8 mouse cellular contexts compared by ENCODE assay signal in the genomic region with DNA sequence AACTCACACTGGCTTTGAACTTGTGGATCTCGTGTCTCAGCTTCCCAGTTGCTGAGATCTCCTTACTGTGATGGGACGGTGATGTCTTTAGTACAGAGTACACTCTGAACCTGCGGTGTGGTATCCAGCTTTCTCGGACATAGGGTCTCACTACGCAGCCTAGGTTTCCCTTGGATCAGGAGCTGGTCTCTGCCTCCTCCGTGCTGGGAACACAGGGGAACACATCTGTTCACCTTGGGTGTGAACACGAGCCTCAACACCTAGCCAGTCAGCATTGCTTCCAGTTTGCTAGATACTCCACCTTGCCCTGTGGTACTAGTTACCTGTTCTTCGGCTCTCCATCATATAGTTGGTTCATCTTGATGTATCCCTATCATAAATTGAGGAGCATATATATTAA. TPM values are rescaled to one million over a fixed set of nuclear protein-coding genes. Genes with fewer than 3 reads are reported as not detected.
DNase-seq lines count a peak whose midpoint lies in the region; ATAC-seq and TF ChIP-seq lines count a peak whose summit lies in the region.

No protein-coding gene starts in this region.

- H3K27ac ChIP-seq in kidney, embryonic 15.5 days: no peak overlapping the region
- no peak overlapping the region for H3K27ac ChIP-seq in embryonic facial prominence, embryonic 13.5 days
- no peak overlapping the region for H3K27ac ChIP-seq in hindbrain, postnatal 0 days
- H3K27ac ChIP-seq in midbrain, embryonic 16.5 days (ENCODE audit: low read length): no peak overlapping the region

- no peak for DNase-seq in kidney, adult 11 months
- DNase-seq in hindbrain, postnatal 0 days (ENCODE audit: low spot score): no peak
- DNase-seq in spleen, postnatal 4 days (ENCODE audit: low spot score in 2 of 2): no peak
- no peak for DNase-seq in spleen, postnatal 36 days (ENCODE audit: low spot score in 2 of 2)
- DNase-seq in kidney, adult 8-10 months: no peak

- peak overlapping the region; percentile 68 for H3K4me2 ChIP-seq in kidney, embryonic 15.5 days
- peak overlapping the region; percentile 62 for H3K4me2 ChIP-seq in embryonic facial prominence, embryonic 13.5 days
- H3K4me2 ChIP-seq in hindbrain, postnatal 0 days (ENCODE audit: low read depth, low read length): peak overlapping the region; percentile 68
- peak overlapping the region; percentile 86 for H3K4me2 ChIP-seq in midbrain, embryonic 16.5 days (ENCODE audit: low read length)

- H3K9ac ChIP-seq in kidney, embryonic 15.5 days: no peak overlapping the region
- no peak overlapping the region for H3K9ac ChIP-seq in embryonic facial prominence, embryonic 13.5 days
- no peak overlapping the region for H3K9ac ChIP-seq in hindbrain, postnatal 0 days (replicated peaks; ENCODE audit: low read length)
- H3K9ac ChIP-seq in midbrain, embryonic 16.5 days (ENCODE audit: low read depth, low read length): 0 out of 2 replicates have a peak overlapping the region, but pooled peaks have one; percentile 86

- ATAC-seq in kidney, embryonic 15.5 days (replicated peaks; ENCODE audit: low FRiP score): no peak
- ATAC-seq in embryonic facial prominence, embryonic 13.5 days (ENCODE audit: insufficient number of reproducible peaks, insufficient read depth, low FRiP score, low TSS enrichment, low read depth): no peak
- no peak for ATAC-seq in hindbrain, postnatal 0 days
- no peak for ATAC-seq in midbrain, embryonic 16.5 days

- peak overlapping the region; percentile 75 for H3K4me3 ChIP-seq in kidney, embryonic 15.5 days (replicated peaks)
- H3K4me3 ChIP-seq in embryonic facial prominence, embryonic 13.5 days: peak overlapping the region; percentile 76
- peak overlapping the region; percentile 44; the same call in 1 of the 2 replicates for H3K4me3 ChIP-seq in hindbrain, postnatal 0 days (ENCODE audit: low read length)
- no peak overlapping the region for H3K4me3 ChIP-seq in midbrain, embryonic 16.5 days (ENCODE audit: low read depth, low read length)

- H3K9me3 ChIP-seq in kidney, embryonic 15.5 days (replicated peaks): no peaks in the 10 kb centered on the region
- H3K9me3 ChIP-seq in embryonic facial prominence, embryonic 13.5 days: no peaks in the 10 kb centered on the region
- H3K9me3 ChIP-seq in hindbrain, postnatal 0 days (ENCODE audit: low read length): no peaks in the 10 kb centered on the region
- no peaks in the 10 kb centered on the region for H3K9me3 ChIP-seq in midbrain, embryonic 16.5 days (replicated peaks; ENCODE audit: control insufficient read depth, low read length, poor library complexity, severe bottlenecking)

- peaks cover 20% of the 10 kb centered on the region for H3K36me3 ChIP-seq in kidney, embryonic 15.5 days
- peaks cover 13% of the 10 kb centered on the region for H3K36me3 ChIP-seq in embryonic facial prominence, embryonic 13.5 days
- H3K36me3 ChIP-seq in hindbrain, postnatal 0 days (ENCODE audit: insufficient read depth, low read length): no peaks in the 10 kb centered on the region
- no peaks in the 10 kb centered on the region for H3K36me3 ChIP-seq in midbrain, embryonic 16.5 days (ENCODE audit: control insufficient read depth, insufficient read depth, low read length)

- no peaks in the 10 kb centered on the region for H3K27me3 ChIP-seq in kidney, embryonic 15.5 days
- no peaks in the 10 kb centered on the region for H3K27me3 ChIP-seq in embryonic facial prominence, embryonic 13.5 days
- no peaks in the 10 kb centered on the region for H3K27me3 ChIP-seq in hindbrain, postnatal 0 days (ENCODE audit: insufficient read depth, low read length)
- no peaks in the 10 kb centered on the region for H3K27me3 ChIP-seq in midbrain, embryonic 16.5 days (ENCODE audit: control insufficient read depth, insufficient read depth, low read depth, low read length)

- H3K4me1 ChIP-seq in kidney, embryonic 15.5 days: peaks cover 8% of the 10 kb centered on the region
- peaks cover 7% of the 10 kb centered on the region for H3K4me1 ChIP-seq in embryonic facial prominence, embryonic 13.5 days
- H3K4me1 ChIP-seq in hindbrain, postnatal 0 days (ENCODE audit: insufficient read depth, low read length): no peaks in the 10 kb centered on the region
- peaks cover 11% of the 10 kb centered on the region for H3K4me1 ChIP-seq in midbrain, embryonic 16.5 days (ENCODE audit: control insufficient read depth, insufficient read depth, low read length)

- WGBS in kidney, embryonic 15.5 days: 92% methylated on average over 8 of the region's 8 CpGs
- WGBS in embryonic facial prominence, embryonic 13.5 days: 91% methylated on average over 8 of the region's 8 CpGs
- WGBS in hindbrain, postnatal 0 days: 94% methylated on average over 8 of the region's 8 CpGs
- WGBS in midbrain, embryonic 16.5 days: 92% methylated on average over 8 of the region's 8 CpGs

- TF ChIP-seq CTCF in hindbrain, postnatal 0 days (IDR thresholded peaks at IDR 0.05; ENCODE audit: low read depth): no peak

RNA-seq across cellular contexts. Expression of a gene that starts 1.1 kb away (rescaled TPM):
- 31.1 and 35.2 TPM in 2 replicates for polyA plus RNA-seq in kidney, embryonic 15.5 days (2015; fragmentation: Nextera tagmentation; extraction: Ambion mirVana)
- polyA plus RNA-seq in embryonic facial prominence, embryonic 13.5 days (2015; fragmentation: Nextera tagmentation; extraction: Ambion mirVana): 29.5 and 32.5 TPM in 2 replicates
- total RNA-seq in hindbrain, postnatal 0 days (2014; rRNA removed): 3.7 and 10.1 TPM in 2 replicates
- 24.5 and 27.9 TPM in 2 replicates for polyA plus RNA-seq in hindbrain, postnatal 0 days (2015; fragmentation: Nextera tagmentation; extraction: Ambion mirVana)
- polyA plus RNA-seq in midbrain, embryonic 16.5 days (2015; fragmentation: Nextera tagmentation; extraction: Ambion mirVana): 17.4 and 20.4 TPM in 2 replicates
